Mouse (Mus musculus): Measurements from ENCODE around the gene Pdzd3.
"Not testable (repeated sequence)": the region's sequence is repeated elsewhere in the genome, so short reads cannot be mapped to it uniquely, and the experiment has no call there.

Gene Pdzd3

GRCm38 (mm10) chr9:44251314-44251713 lies at the start of gene Pdzd3:
Gene Pdzd3 (minus strand): TSS chr9:44251471.
- no peak for DNase-seq (ENCODE audit: low read depth, low spot score)

- DNase-seq (ENCODE audit: low read depth, low spot score) = not testable (repeated sequence)
Observed at GRCm38 (mm10) chr9:44300001-44300400, 48.7 kb upstream of the Pdzd3 start.

GRCm38 (mm10) chr9:44292490-44292889 lies 41.2 kb upstream of the Pdzd3 start:
- DNase-seq (ENCODE audit: low read depth, low spot score) = peak; percentile 80

GRCm38 (mm10) chr9:44288959-44289291 lies 37.7 kb upstream of the Pdzd3 start:
- peak; percentile 49 for DNase-seq (ENCODE audit: low read depth, low spot score)

- DNase-seq (ENCODE audit: low read depth, low spot score) = peak; percentile 77
Observed at GRCm38 (mm10) chr9:44288076-44288958, 37.0 kb upstream of the Pdzd3 start, which contains the start of gene Abcg4. Gene Abcg4 (minus strand): TSS chr9:44288615.

- peak; percentile 62 for DNase-seq (ENCODE audit: low read depth, low spot score)
Observed at GRCm38 (mm10) chr9:44287401-44288075, 36.3 kb upstream of the Pdzd3 start.

- DNase-seq (ENCODE audit: low read depth, low spot score) = no peak
Observed at GRCm38 (mm10) chr9:44287003-44287400, 35.7 kb upstream of the Pdzd3 start.

- no peak for DNase-seq (ENCODE audit: low read depth, low spot score)
Observed at GRCm38 (mm10) chr9:44286256-44286850, 35.1 kb upstream of the Pdzd3 start.

- DNase-seq (ENCODE audit: low read depth, low spot score) = no peak
Observed at GRCm38 (mm10) chr9:44283183-44283582, 31.9 kb upstream of the Pdzd3 start.

- DNase-seq (ENCODE audit: low read depth, low spot score) = no peak
Observed at GRCm38 (mm10) chr9:44269973-44270372, 18.7 kb upstream of the Pdzd3 start.

- DNase-seq (ENCODE audit: low read depth, low spot score) = peak; percentile 50
Observed at GRCm38 (mm10) chr9:44269077-44269476, 17.8 kb upstream of the Pdzd3 start.

GRCm38 (mm10) chr9:44268432-44268831 lies 17.2 kb upstream of the Pdzd3 start, which contains the start of gene Nlrx1:
Gene Nlrx1 (minus strand): TSS chr9:44268599.
- DNase-seq (ENCODE audit: low read depth, low spot score) = peak; percentile 23

GRCm38 (mm10) chr9:44268027-44268360 lies 16.7 kb upstream of the Pdzd3 start:
- DNase-seq (ENCODE audit: low read depth, low spot score) = peak; percentile 93

- peak; percentile 25 for DNase-seq (ENCODE audit: low read depth, low spot score)
Observed at GRCm38 (mm10) chr9:44267319-44268026, 16.2 kb upstream of the Pdzd3 start.

GRCm38 (mm10) chr9:44266478-44267226 lies 15.4 kb upstream of the Pdzd3 start:
- DNase-seq (ENCODE audit: low read depth, low spot score) = peak; percentile 84

- no peak for DNase-seq (ENCODE audit: low read depth, low spot score)
Observed at GRCm38 (mm10) chr9:44261388-44261787, 10.1 kb upstream of the Pdzd3 start.

- no peak for DNase-seq (ENCODE audit: low read depth, low spot score)
Observed at GRCm38 (mm10) chr9:44259014-44259413, 7.7 kb upstream of the Pdzd3 start.

- DNase-seq (ENCODE audit: low read depth, low spot score) = no peak
Observed at GRCm38 (mm10) chr9:44256213-44256612, 4.9 kb upstream of the Pdzd3 start.

GRCm38 (mm10) chr9:44255136-44255521 lies 3.9 kb upstream of the Pdzd3 start:
- DNase-seq (ENCODE audit: low read depth, low spot score) = no peak

GRCm38 (mm10) chr9:44254508-44255135 lies 3.4 kb upstream of the Pdzd3 start:
- DNase-seq (ENCODE audit: low read depth, low spot score) = peak; percentile 63

- DNase-seq (ENCODE audit: low read depth, low spot score) = no peak
Observed at GRCm38 (mm10) chr9:44253441-44253840, 2.2 kb upstream of the Pdzd3 start.
